Mouse (Mus musculus): ENCODE data around the gene Chn1. TPM values are rescaled to one million over a fixed set of nuclear protein-coding genes. Genes with fewer than 3 reads are reported as not detected.
"Not testable (repeated sequence)": the region's sequence is repeated elsewhere in the genome, so short reads cannot be mapped to it uniquely, and the experiment has no call there.

The Chn1 gene
- polyA plus RNA-seq (2012; rRNA removed), result 24.4 and 35.6 TPM in 2 replicates

DNA sequence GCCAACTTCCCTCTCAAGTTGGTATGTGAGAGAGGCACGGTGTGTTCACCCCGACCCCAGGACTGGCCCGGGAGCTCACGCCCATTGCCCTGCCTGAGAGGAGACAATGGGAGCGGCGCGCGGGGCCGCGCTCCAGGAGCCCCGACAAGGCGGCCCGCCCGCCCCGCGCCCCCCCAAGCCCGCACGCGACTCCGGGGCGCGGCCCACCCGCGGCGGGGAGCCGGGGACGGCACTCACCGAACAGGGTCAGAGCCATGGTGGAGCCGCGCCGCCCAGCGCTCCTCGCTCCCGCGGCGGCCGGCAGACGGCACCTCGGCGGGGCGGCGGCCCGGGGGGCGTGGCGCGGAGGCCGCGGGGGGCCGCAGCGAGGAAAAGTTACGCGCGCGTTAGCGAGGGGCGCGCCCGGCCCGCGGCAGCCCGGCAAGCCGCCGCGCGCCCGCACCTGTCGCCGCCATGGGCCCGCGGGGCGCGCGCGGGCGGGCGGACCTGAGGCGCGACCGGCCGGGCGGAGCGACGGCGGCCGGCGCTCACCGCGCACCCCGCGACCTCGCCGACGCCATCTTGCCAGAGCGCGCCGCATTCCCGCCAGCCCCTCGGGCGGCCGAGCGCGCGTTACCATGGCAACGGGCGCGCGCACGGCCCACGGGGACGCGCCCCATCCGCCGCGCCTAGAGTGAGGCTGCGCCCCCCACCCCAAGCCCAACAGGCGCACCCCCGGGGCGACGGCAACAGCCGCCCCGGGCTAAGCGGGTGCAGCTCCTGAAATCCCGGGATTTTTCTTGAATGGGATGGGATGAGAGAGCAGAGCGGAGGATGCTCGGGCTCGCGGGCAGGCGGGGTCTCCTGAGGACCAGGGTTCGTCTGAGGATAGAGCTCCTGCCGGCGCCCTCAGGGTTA lies at the start of gene Chn1:
TSS of gene Chn1 (minus strand) at position 561 of the 897 bp plus-strand sequence.
- DNase-seq, result peak; percentile 57
- H3K4me1 ChIP-seq (ENCODE audit: control insufficient read depth, insufficient read depth, low read length), result no peaks in the 10 kb centered on the region; the same call in 1 of the 2 replicates
- WGBS, result 1% methylated on average over 113 of the region's 131 CpGs

DNA sequence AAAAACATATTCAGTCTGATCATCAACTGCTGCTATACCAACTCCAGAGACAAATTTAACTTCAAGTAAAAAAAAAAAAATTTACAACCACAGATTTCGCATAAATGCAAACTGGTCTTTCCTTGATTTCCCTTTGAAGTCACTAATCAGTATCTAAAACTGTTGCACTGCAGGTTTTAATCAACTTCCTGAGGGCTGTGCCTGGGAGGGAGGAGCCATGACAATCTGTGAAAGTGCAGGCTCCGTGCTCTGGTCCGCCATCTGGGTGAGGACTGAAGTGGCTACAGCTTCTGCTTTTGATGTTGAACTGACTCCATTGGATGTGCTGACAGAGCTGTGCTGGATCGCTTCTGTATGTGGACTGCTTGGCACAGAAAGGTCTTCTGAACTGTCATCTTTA lies 43.6 kb upstream of the Chn1 start:
- no peak for DNase-seq
- H3K4me1 ChIP-seq (ENCODE audit: control insufficient read depth, insufficient read depth, low read length), result no peaks in the 10 kb centered on the region
- WGBS, result 74% methylated on average over 4 of the region's 4 CpGs
- TF ChIP-seq CTCF (IDR thresholded peaks at IDR 0.05; ENCODE audit: insufficient read depth, low read length), result no peak
- TF ChIP-seq POLR2A (IDR thresholded peaks at IDR 0.05; ENCODE audit: borderline replicate concordance, extremely low read depth, low read depth, low read length), result no peak
- no peak overlapping the region for H3K4me3 ChIP-seq (replicated peaks; ENCODE audit: extremely low read depth, low read depth, low read length)

More for the DNA sequence above, at the start of gene Chn1:
- peak within 1 kb of the TSS; percentile 48 for H3K4me3 ChIP-seq (replicated peaks; ENCODE audit: extremely low read depth, low read depth, low read length)
- TF ChIP-seq POLR2A (IDR thresholded peaks at IDR 0.05; ENCODE audit: borderline replicate concordance, extremely low read depth, low read depth, low read length), result no peak
- no peak for TF ChIP-seq CTCF (IDR thresholded peaks at IDR 0.05; ENCODE audit: insufficient read depth, low read length)

DNA sequence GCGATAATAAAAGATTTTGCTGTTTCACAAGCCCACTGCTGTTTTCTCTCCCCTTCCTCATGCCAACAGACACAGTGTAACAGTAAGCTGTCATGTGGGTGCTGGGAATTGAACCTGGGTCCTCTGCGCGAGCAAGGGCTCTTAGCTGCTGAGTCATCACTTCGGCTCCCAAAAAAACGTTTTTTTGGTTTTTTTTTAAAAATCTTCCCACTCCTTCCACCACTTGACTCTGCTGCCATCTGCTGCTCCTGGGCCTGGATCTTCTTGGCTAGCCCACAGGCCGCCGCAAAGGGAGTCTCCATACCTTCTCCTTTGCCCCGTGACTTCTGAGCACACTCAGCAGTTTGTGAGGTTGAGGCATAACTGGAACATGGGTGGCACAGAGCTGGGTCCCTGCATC lies 32.5 kb upstream of the Chn1 start:
- TF ChIP-seq POLR2A (IDR thresholded peaks at IDR 0.05; ENCODE audit: borderline replicate concordance, extremely low read depth, low read depth, low read length), result no peak
- no peak for TF ChIP-seq CTCF (IDR thresholded peaks at IDR 0.05; ENCODE audit: insufficient read depth, low read length)
- WGBS, result 85% methylated on average over 8 of the region's 8 CpGs
- Histone ChIP-seq H3K4me3 (replicated peaks; ENCODE audit: extremely low read depth, low read depth, low read length) (no peak overlapping the region), H3K4me1 (ENCODE audit: control insufficient read depth, insufficient read depth, low read length) (no peaks in the 10 kb centered on the region)
- no peak for DNase-seq

DNA sequence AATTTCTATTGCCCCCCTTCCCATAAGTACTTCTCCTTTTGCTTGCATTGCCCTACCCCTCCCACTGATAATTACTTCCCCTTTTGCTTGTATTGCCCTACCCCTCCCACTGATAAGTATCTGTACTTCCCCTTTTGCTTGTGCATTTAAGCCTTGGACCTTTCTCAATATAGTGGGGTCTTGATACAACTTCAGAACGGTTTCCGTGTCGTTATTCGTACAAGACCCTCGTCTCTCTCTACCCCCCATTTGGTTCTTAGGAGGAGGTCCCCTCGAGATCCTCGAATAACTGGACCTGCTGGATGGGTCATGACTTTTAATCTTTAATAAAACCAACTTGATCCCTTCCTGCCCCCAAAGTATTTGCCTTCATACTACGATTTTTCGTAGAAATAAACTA lies 25.0 kb upstream of the Chn1 start:
- not testable (repeated sequence) for H3K4me3 ChIP-seq (replicated peaks; ENCODE audit: extremely low read depth, low read depth, low read length); H3K4me1 ChIP-seq (ENCODE audit: control insufficient read depth, insufficient read depth, low read length); DNase-seq
- WGBS, result 88% methylated on average over 9 of the region's 9 CpGs

DNA sequence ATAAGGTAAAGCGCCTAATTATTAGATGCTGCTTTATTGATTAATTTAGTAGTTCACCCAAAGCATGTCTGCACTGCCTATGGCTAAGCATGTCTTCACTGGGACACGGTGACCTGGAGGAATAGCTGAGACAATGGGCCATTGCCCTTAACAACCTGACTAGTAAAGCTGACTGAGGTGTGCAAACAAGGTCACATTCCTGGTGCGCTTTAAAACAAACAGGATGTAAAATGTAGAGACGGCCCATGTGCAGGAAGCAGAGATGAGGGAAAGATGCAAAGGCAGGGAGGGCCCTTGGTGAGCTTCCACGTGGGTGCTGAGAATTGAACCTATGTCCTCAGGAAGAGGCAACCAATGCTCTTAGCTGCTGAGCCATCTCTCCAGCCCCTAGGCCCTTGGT lies 23.6 kb upstream of the Chn1 start:
- Histone ChIP-seq H3K4me1 (ENCODE audit: control insufficient read depth, insufficient read depth, low read length) (no peaks in the 10 kb centered on the region), H3K4me3 (replicated peaks; ENCODE audit: extremely low read depth, low read depth, low read length) (no peak overlapping the region)
- 52% methylated on average over 5 of the region's 5 CpGs for WGBS
- TF ChIP-seq CTCF (IDR thresholded peaks at IDR 0.05; ENCODE audit: insufficient read depth, low read length) (no peak), POLR2A (IDR thresholded peaks at IDR 0.05; ENCODE audit: borderline replicate concordance, extremely low read depth, low read depth, low read length) (no peak)
- DNase-seq, result no peak

DNA sequence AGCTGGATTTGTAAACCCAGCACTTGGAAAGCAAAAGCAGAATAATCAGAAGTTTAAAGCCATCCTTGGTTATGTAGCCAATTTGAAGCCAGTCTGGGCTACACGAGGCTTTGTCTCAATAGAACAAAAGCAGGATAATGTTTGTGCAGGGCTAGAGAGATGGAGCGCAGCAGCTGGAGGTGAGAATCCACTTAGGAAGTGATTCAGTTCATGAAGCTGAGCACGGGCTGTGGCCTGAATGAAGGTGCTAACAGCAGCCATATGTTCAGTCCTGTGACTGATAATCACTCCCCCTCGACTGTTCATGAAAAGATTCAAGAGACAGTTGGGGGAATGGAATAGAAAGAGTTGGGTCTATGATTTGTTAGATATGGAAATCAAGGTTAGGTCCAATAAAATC lies 23.0 kb upstream of the Chn1 start:
- Histone ChIP-seq H3K4me3 (replicated peaks; ENCODE audit: extremely low read depth, low read depth, low read length) (no peak overlapping the region), H3K4me1 (ENCODE audit: control insufficient read depth, insufficient read depth, low read length) (no peaks in the 10 kb centered on the region)
- 56% methylated on average over 4 of the region's 4 CpGs for WGBS
- no peak for TF ChIP-seq POLR2A (IDR thresholded peaks at IDR 0.05; ENCODE audit: borderline replicate concordance, extremely low read depth, low read depth, low read length)
- TF ChIP-seq CTCF (IDR thresholded peaks at IDR 0.05; ENCODE audit: insufficient read depth, low read length), result no peak
- no peak for DNase-seq

DNA sequence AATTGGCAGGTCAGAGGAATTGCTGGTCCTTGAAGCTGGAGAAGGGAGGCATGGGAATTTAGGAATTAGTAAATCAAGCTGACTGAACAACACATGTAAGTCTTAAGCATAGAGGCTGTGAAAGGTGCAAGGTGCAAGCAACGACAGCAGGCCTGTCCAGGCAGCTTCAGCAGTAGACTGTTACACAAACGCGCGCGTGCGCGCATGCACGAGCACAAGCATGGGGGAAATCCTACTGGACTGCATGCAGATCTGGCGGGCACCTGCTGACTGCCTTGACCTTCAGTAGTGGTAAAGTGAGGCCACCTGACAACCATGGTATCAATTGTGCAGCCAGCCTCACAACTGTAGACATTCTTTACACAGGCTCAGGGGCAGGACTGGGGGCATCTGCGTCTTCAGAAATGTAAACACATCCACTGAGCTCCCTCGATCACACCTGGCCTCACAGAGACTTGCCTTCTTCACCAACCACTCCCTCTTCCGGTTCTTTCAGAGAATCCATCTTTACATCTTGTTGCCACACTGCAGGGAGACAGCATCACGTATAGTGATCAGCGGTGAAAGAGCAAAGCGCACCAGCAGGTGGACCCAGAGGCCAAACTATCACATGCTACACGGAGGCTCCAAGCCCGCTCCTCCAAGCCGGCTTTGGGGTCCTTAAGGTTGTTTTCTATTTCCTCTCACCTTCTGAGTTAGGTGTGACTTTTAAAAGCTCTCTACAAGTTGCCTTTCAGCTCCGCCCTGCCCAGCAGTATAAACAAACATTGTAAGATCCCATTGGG lies 16.9 kb upstream of the Chn1 start:
- 54% methylated on average over 19 of the region's 19 CpGs for WGBS
- TF ChIP-seq CTCF (IDR thresholded peaks at IDR 0.05; ENCODE audit: insufficient read depth, low read length), result peak; percentile 44; the same call in 1 of the 2 replicates
- no peak for TF ChIP-seq POLR2A (IDR thresholded peaks at IDR 0.05; ENCODE audit: borderline replicate concordance, extremely low read depth, low read depth, low read length)
- H3K4me3 ChIP-seq (replicated peaks; ENCODE audit: extremely low read depth, low read depth, low read length), result no peak overlapping the region
- DNase-seq, result no peak
- H3K4me1 ChIP-seq (ENCODE audit: control insufficient read depth, insufficient read depth, low read length), result no peaks in the 10 kb centered on the region

DNA sequence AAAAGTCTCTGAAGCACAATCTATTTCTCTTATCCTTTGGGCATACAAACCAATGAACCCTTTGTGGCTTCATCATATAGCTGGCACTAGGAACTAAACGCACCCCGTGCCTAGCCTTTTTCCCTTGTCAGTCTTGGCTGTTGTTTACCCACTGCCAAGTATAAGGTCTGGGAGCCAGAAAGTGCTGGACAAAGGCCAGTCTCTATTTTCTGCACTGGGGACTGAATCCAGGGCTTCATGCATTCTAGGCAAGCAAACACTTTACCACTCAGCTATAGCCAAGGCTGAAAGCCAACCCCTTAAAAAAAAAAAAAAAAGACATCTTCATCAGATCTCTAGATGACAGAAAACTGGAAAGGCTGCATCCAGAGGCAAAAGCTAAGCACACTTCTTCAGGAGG lies 15.2 kb upstream of the Chn1 start:
- TF ChIP-seq CTCF (IDR thresholded peaks at IDR 0.05; ENCODE audit: insufficient read depth, low read length) (no peak), POLR2A (IDR thresholded peaks at IDR 0.05; ENCODE audit: borderline replicate concordance, extremely low read depth, low read depth, low read length) (no peak)
- Histone ChIP-seq H3K4me3 (replicated peaks; ENCODE audit: extremely low read depth, low read depth, low read length) (no peak overlapping the region), H3K4me1 (ENCODE audit: control insufficient read depth, insufficient read depth, low read length) (no peaks in the 10 kb centered on the region)
- no peak for DNase-seq
- 33% methylated on average over 2 of the region's 2 CpGs for WGBS

DNA sequence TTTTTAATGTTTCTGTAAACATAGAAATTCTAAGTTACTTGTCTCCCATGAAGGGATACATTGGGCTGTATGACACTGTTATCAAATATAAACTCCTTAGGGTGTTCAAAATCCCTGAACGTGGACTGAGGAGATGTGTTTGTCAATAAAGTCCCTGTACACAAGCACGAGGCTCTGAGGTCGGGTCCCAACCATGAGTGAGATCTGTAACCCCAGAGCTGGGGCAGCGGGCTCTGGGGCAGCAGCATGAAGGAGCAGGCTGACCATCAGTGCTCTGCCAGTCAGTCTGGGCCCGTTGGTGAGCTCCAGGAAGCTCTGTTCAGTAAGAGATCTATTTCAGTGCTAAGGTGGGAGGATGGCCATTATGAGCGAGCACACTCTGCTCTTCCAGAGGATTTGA lies 13.2 kb upstream of the Chn1 start:
- 75% methylated on average over 6 of the region's 6 CpGs for WGBS

More for the DNA sequence above, 13.2 kb upstream of the Chn1 start:
- Histone ChIP-seq H3K4me3 (replicated peaks; ENCODE audit: extremely low read depth, low read depth, low read length) (no peak overlapping the region), H3K4me1 (ENCODE audit: control insufficient read depth, insufficient read depth, low read length) (no peaks in the 10 kb centered on the region)
- TF ChIP-seq POLR2A (IDR thresholded peaks at IDR 0.05; ENCODE audit: borderline replicate concordance, extremely low read depth, low read depth, low read length), result no peak
- no peak for TF ChIP-seq CTCF (IDR thresholded peaks at IDR 0.05; ENCODE audit: insufficient read depth, low read length)
- DNase-seq, result no peak
